Mouse (Mus musculus) lung, postnatal 0 days (tissue): Measurements from ENCODE around the gene Cep112.

Experiments used
- CTCF ChIP-seq: IDR thresholded peaks from 2 replicates; pipeline ENCODE4 v1.5.1; 2016; ENCODE audit warnings: antibody characterized with exemption, mild to moderate bottlenecking
- EP300 ChIP-seq: IDR thresholded peaks from 2 replicates; pipeline ENCODE4 v1.6.1; 2016; ENCODE audit warnings: antibody characterized with exemption, mild to moderate bottlenecking, control low read depth

GRCm38 (mm10) chr11:108881662-108882061, 456.7 kb downstream of the Cep112 start:
- TF ChIP-seq EP300 (no peak), CTCF (no peak)
